Mouse (Mus musculus) liver, embryonic 14.5 days (tissue): ENCODE measurements at regions not wholly inside any gene's neighbourhood (a gene's known extent, or its start where the extent isn't known, plus 50 kb on each side); places are given as distances from the start of the nearest gene placed in this dataset.

Experiments
- ATAC-seq: fragments of 200-750 bp; cut with Nextera tagmentation; 2 replicates; pipeline ENCODE4 v1.8.0; 2017; ENCODE audit warnings: moderate number of reproducible peaks, mild to moderate bottlenecking, moderate library complexity; ENCODE audit not compliant: insufficient read depth
- DNase-seq, 3 experiments: peaks; one replicate each; pipeline ENCODE4 v3.0.0-alpha.2; 2012 to 2013; ENCODE audit warnings: low read depth in 3 of 3, low spot score in 3 of 3
- H3K27ac ChIP-seq: fragments of 300-500 bp; sonication (generic); 2 replicates; pipeline ENCODE4 v1.5.1; 2014; ENCODE audit warnings: moderate library complexity, mild to moderate bottlenecking, control low read depth, inconsistent platforms
- H3K27me3 ChIP-seq: fragments of 300-500 bp; sonication (generic); 2 replicates; pipeline ENCODE4 v1.6.1; 2014; ENCODE audit warnings: mild to moderate bottlenecking, low read length, moderate library complexity; ENCODE audit not compliant: control insufficient read depth, insufficient read depth
- H3K36me3 ChIP-seq: fragments of 300-500 bp; sonication (generic); replicated peaks from 2 replicates; pipeline ENCODE4 v1.6.1; 2014; ENCODE audit warnings: low read depth; ENCODE audit not compliant: control insufficient read depth, insufficient read depth
- H3K4me1 ChIP-seq, 2 experiments: fragments of 200-500 bp in 1 of 2; fragments of 300-500 bp in 1 of 2; sonication (generic) in 1 of 2; replicated peaks; 2 replicates each; pipeline ENCODE4 v1.6.1; 2012 to 2014; ENCODE audit warnings: antibody characterized with exemption in 1 of 2, inconsistent platforms in 1 of 2, low read length in 1 of 2; ENCODE audit not compliant: control insufficient read depth in 2 of 2, insufficient read depth in 2 of 2
- H3K4me2 ChIP-seq: fragments of 300-500 bp; sonication (generic); 2 replicates; pipeline ENCODE4 v1.6.1; 2014; ENCODE audit warnings: low read depth, mild to moderate bottlenecking, control low read depth, moderate library complexity
- H3K4me3 ChIP-seq, 2 experiments: fragments of 200-500 bp in 1 of 2; fragments of 300-500 bp in 1 of 2; sonication (generic) in 1 of 2; 2 replicates each; pipeline ENCODE4 v1.5.1; 2012 to 2014; ENCODE audit warnings: low read depth in 2 of 2, low read length in 2 of 2, mild to moderate bottlenecking in 2 of 2, control low read depth in 1 of 2, inconsistent platforms in 1 of 2, moderate library complexity in 1 of 2; ENCODE audit not compliant: insufficient read depth in 1 of 2
- H3K9ac ChIP-seq: fragments of 300-500 bp; sonication (generic); replicated peaks from 2 replicates; pipeline ENCODE4 v1.6.1; 2014; ENCODE audit warnings: mild to moderate bottlenecking, control low read depth, moderate library complexity
- H3K9me3 ChIP-seq: fragments of 300-500 bp; sonication (generic); 2 replicates; pipeline ENCODE4 v1.6.1; 2016; ENCODE audit warnings: low read length, mixed read lengths; ENCODE audit not compliant: control insufficient read depth
- CTCF ChIP-seq: IDR thresholded peaks from 2 replicates; pipeline ENCODE4 v1.5.1; 2016; ENCODE audit warnings: antibody characterized with exemption, low read depth, control low read depth
- EP300 ChIP-seq: IDR thresholded peaks from 2 replicates; pipeline ENCODE4 v1.6.1; 2016; ENCODE audit warnings: antibody characterized with exemption, low read depth
- WGBS: fragments of 180-500 bp; shearing (Covaris S2); extraction: QIAGEN DNeasy Blood & Tissue Kit; methylation state at CpG from one replicate; pipeline ENCODE4 v1.1.7; 2014; ENCODE audit not compliant: insufficient replicate concordance; 5-methylcytosine and 5-hydroxymethylcytosine counted together

DNA sequence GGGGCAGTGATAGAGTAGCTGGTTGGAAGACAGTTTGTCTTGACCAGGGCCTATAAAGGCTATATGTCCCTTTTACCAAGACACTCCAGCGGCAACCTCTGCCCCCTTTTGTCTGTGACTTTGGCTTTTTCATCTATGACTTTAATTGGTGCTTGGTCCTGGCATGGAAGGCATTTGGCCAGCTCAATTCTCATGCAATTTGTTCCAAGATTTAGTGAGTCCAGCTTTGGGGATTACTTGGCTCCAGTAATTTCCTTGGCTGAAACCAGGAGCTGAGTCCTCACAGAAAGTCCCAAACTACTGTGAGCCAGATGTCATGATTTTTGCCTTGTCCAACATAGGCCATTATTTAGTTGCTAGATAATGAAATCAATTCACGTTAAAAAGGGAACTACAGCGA lies 273.1 kb downstream of the Abcc12 start:
- H3K27me3 ChIP-seq: no peaks in the 10 kb centered on the region
- no peaks in the 10 kb centered on the region for H3K4me1 ChIP-seq
- H3K9me3 ChIP-seq: no peaks in the 10 kb centered on the region
- no peak overlapping the region for H3K9ac ChIP-seq
- no peak overlapping the region for H3K4me3 ChIP-seq
- TF ChIP-seq EP300 (no peak), CTCF (no peak)
- H3K4me2 ChIP-seq: no peak overlapping the region
- no peak overlapping the region for H3K27ac ChIP-seq
- no peak for ATAC-seq
- no peak for DNase-seq
- 58% methylated on average over 3 of the region's 3 CpGs for WGBS
- no peaks in the 10 kb centered on the region for H3K36me3 ChIP-seq

DNA sequence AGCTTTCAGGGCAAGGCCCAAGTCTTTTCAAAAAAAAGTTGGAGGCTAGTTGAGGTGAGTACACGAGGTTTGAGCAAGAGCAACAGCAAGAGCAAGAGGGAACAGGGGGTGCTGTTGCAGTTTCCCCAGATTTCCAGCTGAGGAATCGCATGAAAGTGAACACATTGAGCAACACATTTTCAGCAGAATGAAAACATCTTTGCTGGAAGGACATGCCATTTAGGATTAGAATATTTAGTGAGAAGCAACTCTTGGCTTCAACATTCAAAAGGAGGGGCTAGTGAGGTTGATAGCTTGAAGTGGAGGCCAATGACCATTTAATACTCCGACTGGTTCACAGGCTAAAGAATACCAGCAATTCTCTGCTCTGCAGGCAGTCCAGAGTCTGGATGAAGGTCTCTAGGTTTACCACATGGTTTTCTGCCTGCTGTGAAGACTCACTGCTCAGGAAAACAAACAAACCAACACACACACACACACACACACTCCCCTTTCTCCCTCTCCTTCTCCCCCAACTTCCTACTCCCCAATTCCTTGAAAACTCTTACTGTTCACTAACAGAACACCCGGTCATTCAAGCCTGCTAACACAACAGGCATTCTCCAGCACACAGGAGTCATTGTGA lies 278.5 kb downstream of the Abcc12 start:
- H3K27me3 ChIP-seq: no peaks in the 10 kb centered on the region
- H3K9ac ChIP-seq: no peak overlapping the region
- TF ChIP-seq EP300: no peak
- no peak for TF ChIP-seq CTCF
- H3K4me2 ChIP-seq: no peak overlapping the region
- 42% methylated on average over 4 of the region's 4 CpGs for WGBS
- no peak overlapping the region for H3K27ac ChIP-seq
- no peaks in the 10 kb centered on the region for H3K4me1 ChIP-seq
- H3K9me3 ChIP-seq: no peaks in the 10 kb centered on the region
- no peaks in the 10 kb centered on the region for H3K36me3 ChIP-seq
- DNase-seq (no peak), ATAC-seq (no peak)
- no peak overlapping the region for H3K4me3 ChIP-seq

DNA sequence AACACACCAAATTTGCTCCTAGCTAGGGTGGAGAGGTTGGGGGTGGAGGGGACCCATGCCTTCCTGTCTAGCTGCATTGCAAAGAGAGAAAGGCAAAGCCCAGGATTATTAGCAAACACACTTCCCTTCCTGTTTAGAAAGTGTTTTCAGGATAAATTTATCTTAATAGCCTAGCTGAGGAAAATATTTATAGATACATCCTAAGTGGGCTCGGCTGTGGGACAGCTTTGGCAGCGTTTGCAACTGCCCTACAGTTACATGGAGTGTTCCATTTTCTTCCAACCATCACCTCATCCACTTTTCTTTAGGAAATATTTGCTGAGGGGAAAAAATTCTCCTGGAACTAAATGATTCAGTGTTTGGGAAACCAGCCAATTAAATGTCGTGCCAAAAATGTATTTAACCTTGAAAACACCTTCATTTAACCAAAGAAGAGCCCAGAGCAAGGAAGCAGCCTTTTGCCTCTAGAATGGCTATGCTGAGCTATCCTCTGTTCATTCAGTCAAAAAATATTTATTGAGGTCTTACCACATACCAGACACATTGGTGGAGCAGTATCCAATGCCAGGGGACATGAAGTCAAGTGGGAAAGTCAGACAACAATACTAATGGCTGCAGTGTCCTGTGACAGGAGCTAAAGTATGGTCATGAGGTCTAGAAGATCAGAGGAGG lies 291.6 kb downstream of the Abcc12 start:
- Histone ChIP-seq H3K4me1 (no peaks in the 10 kb centered on the region), H3K9ac (no peak overlapping the region), H3K27ac (no peak overlapping the region), H3K36me3 (no peaks in the 10 kb centered on the region), H3K27me3 (no peaks in the 10 kb centered on the region), H3K4me2 (no peak overlapping the region), H3K9me3 (no peaks in the 10 kb centered on the region), H3K4me3 (no peak overlapping the region)
- WGBS: 49% methylated on average over 3 of the region's 3 CpGs
- DNase-seq: no peak
- TF ChIP-seq CTCF: no peak
- no peak for TF ChIP-seq EP300
- no peak for ATAC-seq

DNA sequence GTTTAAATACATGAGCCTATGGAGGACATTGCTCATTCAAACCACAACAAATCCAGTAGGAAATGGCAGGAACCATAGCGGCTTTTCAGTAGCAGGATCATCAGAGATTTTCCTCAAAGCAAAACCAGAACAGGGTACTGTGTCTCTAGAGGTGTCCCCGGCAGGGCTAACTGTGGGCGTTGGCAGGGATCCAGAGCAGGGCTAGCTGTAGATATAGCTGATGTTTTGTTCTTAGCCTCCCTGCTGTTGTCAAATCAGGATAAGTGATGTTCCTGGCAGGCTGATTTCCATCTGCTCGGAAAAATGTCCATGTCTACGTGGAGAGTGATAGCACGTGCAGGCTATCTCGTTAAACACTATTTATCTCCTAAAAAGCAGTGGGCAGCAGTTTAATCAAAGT lies 297.6 kb downstream of the Abcc12 start:
- no peak overlapping the region for H3K4me2 ChIP-seq
- DNase-seq: no peak
- H3K36me3 ChIP-seq: no peaks in the 10 kb centered on the region
- 61% methylated on average over 7 of the region's 7 CpGs for WGBS
- TF ChIP-seq CTCF (no peak), EP300 (no peak)
- no peaks in the 10 kb centered on the region for H3K9me3 ChIP-seq
- H3K27ac ChIP-seq: no peak overlapping the region
- no peak overlapping the region for H3K4me3 ChIP-seq
- ATAC-seq: no peak
- no peaks in the 10 kb centered on the region for H3K27me3 ChIP-seq
- H3K9ac ChIP-seq: no peak overlapping the region
- no peaks in the 10 kb centered on the region for H3K4me1 ChIP-seq

DNA sequence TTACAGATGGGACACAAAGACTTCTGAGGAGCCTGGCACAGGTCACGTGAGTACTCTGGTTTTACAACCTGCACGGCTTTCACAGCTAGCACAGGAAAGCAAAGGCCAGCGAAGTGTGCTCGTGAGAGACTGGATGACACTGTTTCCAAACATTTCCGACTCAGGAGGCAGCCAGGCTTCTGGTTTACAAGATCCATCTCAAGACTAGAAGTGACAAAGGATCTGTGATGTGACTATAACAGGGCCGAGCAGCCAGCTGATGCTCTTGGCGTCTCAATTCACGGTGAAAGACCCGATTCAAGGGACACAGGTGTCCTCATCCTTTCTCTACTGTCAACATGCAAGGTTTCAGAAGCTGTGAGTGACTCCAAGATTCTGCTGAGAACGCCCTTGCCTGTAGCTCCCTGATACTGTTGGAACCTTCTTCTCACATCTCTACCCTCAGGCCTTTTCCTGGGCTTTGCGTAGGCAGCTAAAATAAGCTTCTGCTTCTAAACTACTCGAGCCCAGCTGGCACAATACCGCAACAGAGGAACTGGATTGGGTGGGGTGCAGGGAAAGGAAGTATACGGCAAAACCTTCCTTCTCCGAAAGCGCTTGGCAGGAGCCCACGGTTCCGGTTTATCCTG lies 300.3 kb downstream of the Abcc12 start:
- TF ChIP-seq EP300: no peak
- TF ChIP-seq CTCF: no peak
- no peak overlapping the region for H3K4me2 ChIP-seq
- H3K4me3 ChIP-seq: no peak overlapping the region
- no peaks in the 10 kb centered on the region for H3K4me1 ChIP-seq
- H3K27ac ChIP-seq: no peak overlapping the region
- no peaks in the 10 kb centered on the region for H3K9me3 ChIP-seq
- H3K27me3 ChIP-seq: no peaks in the 10 kb centered on the region
- no peaks in the 10 kb centered on the region for H3K36me3 ChIP-seq
- ATAC-seq (no peak), DNase-seq (no peak)
- H3K9ac ChIP-seq: no peak overlapping the region
- WGBS: 61% methylated on average over 18 of the region's 18 CpGs
